Mouse (Mus musculus): ENCODE measurements around the gene Sfn. TPM values are rescaled to one million over a fixed set of nuclear protein-coding genes. Genes with fewer than 3 reads are reported as not detected.
A peak's percentile ranks its signal among the peaks of the same experiment; 100 is the strongest.

Sfn gene
- polyA plus RNA-seq, 1 experiment, result not detected

- no peak for TF ChIP-seq CTCF (IDR thresholded peaks at IDR 0.05; ENCODE audit: insufficient read depth, low read depth, low read length)
- no peak for TF ChIP-seq POLR2A (IDR thresholded peaks at IDR 0.05; ENCODE audit: insufficient read depth, low read depth, low read length)
- Histone ChIP-seq H3K4me3 (ENCODE audit: insufficient read depth, low read depth, low read length) (peak overlapping the region; percentile 49), H3K27ac (ENCODE audit: insufficient read depth, low read depth, low read length) (no peak overlapping the region), H3K4me1 (ENCODE audit: control insufficient read depth, insufficient read depth, low read length) (peaks cover 24% of the 10 kb centered on the region)
- under 1% methylated on average over 50 of the region's 50 CpGs for WGBS
Measured at GRCm38 (mm10) chr4:133599571-133600073, 2.3 kb downstream of the Sfn start.

- no peak for TF ChIP-seq POLR2A (IDR thresholded peaks at IDR 0.05; ENCODE audit: insufficient read depth, low read depth, low read length)
- no peak for TF ChIP-seq CTCF (IDR thresholded peaks at IDR 0.05; ENCODE audit: insufficient read depth, low read depth, low read length)
- peaks cover 24% of the 10 kb centered on the region for H3K4me1 ChIP-seq (ENCODE audit: control insufficient read depth, insufficient read depth, low read length)
- H3K27ac ChIP-seq (ENCODE audit: insufficient read depth, low read depth, low read length), result no peak overlapping the region
- 31% methylated on average over 7 of the region's 7 CpGs for WGBS
- peak overlapping the region; percentile 49 for H3K4me3 ChIP-seq (ENCODE audit: insufficient read depth, low read depth, low read length)
Measured at GRCm38 (mm10) chr4:133599116-133599515, 2.9 kb downstream of the Sfn start.

- TF ChIP-seq CTCF (IDR thresholded peaks at IDR 0.05; ENCODE audit: insufficient read depth, low read depth, low read length) (no peak), POLR2A (IDR thresholded peaks at IDR 0.05; ENCODE audit: insufficient read depth, low read depth, low read length) (no peak)
Measured at GRCm38 (mm10) chr4:133598616-133599015, 3.4 kb downstream of the Sfn start.

GRCm38 (mm10) chr4:133596084-133596483 lies 5.9 kb downstream of the Sfn start:
- H3K4me3 ChIP-seq (ENCODE audit: insufficient read depth, low read depth, low read length), result no peak overlapping the region
- H3K4me1 ChIP-seq (ENCODE audit: control insufficient read depth, insufficient read depth, low read length), result peaks cover 17% of the 10 kb centered on the region
- WGBS, result 85% methylated on average over 6 of the region's 6 CpGs
- TF ChIP-seq CTCF (IDR thresholded peaks at IDR 0.05; ENCODE audit: insufficient read depth, low read depth, low read length) (no peak), POLR2A (IDR thresholded peaks at IDR 0.05; ENCODE audit: insufficient read depth, low read depth, low read length) (no peak)
- H3K27ac ChIP-seq (ENCODE audit: insufficient read depth, low read depth, low read length), result no peak overlapping the region

More at GRCm38 (mm10) chr4:133598616-133599015, 3.4 kb downstream of the Sfn start:
- Histone ChIP-seq H3K27ac (ENCODE audit: insufficient read depth, low read depth, low read length) (no peak overlapping the region), H3K4me1 (ENCODE audit: control insufficient read depth, insufficient read depth, low read length) (peaks cover 24% of the 10 kb centered on the region), H3K4me3 (ENCODE audit: insufficient read depth, low read depth, low read length) (no peak overlapping the region)
- WGBS, result 60% methylated on average over 4 of the region's 4 CpGs

- Histone ChIP-seq H3K27ac (ENCODE audit: insufficient read depth, low read depth, low read length) (no peak overlapping the region), H3K4me1 (ENCODE audit: control insufficient read depth, insufficient read depth, low read length) (peaks cover 17% of the 10 kb centered on the region), H3K4me3 (ENCODE audit: insufficient read depth, low read depth, low read length) (no peak overlapping the region)
- TF ChIP-seq CTCF (IDR thresholded peaks at IDR 0.05; ENCODE audit: insufficient read depth, low read depth, low read length), result no peak
- TF ChIP-seq POLR2A (IDR thresholded peaks at IDR 0.05; ENCODE audit: insufficient read depth, low read depth, low read length), result no peak
- WGBS, result 70% methylated on average over 7 of the region's 7 CpGs
Measured at GRCm38 (mm10) chr4:133595538-133595937, 6.4 kb downstream of the Sfn start.

- TF ChIP-seq CTCF (IDR thresholded peaks at IDR 0.05; ENCODE audit: insufficient read depth, low read depth, low read length) (peak; percentile 65), POLR2A (IDR thresholded peaks at IDR 0.05; ENCODE audit: insufficient read depth, low read depth, low read length) (no peak)
- WGBS, result 28% methylated on average over 7 of the region's 7 CpGs
Measured at GRCm38 (mm10) chr4:133592570-133592969, 9.4 kb downstream of the Sfn start.

GRCm38 (mm10) chr4:133584059-133584951 lies 17.7 kb downstream of the Sfn start, which contains the start of gene Gpn2:
Gene Gpn2, plus strand, starts transcription at chr4:133584362.
- TF ChIP-seq CTCF (IDR thresholded peaks at IDR 0.05; ENCODE audit: insufficient read depth, low read depth, low read length), result no peak
- TF ChIP-seq POLR2A (IDR thresholded peaks at IDR 0.05; ENCODE audit: insufficient read depth, low read depth, low read length), result peak; percentile 83
- peaks cover 8% of the 10 kb centered on the region for H3K4me1 ChIP-seq (ENCODE audit: control insufficient read depth, insufficient read depth, low read length)
- under 1% methylated on average over 65 of the region's 65 CpGs for WGBS
- peak within 1 kb of the TSS; percentile 72 for H3K4me3 ChIP-seq (ENCODE audit: insufficient read depth, low read depth, low read length)
- H3K27ac ChIP-seq (ENCODE audit: insufficient read depth, low read depth, low read length), result peak within 1 kb of the TSS; percentile 81

More at GRCm38 (mm10) chr4:133592570-133592969, 9.4 kb downstream of the Sfn start:
- H3K4me1 ChIP-seq (ENCODE audit: control insufficient read depth, insufficient read depth, low read length), result peaks cover 8% of the 10 kb centered on the region
- H3K27ac ChIP-seq (ENCODE audit: insufficient read depth, low read depth, low read length), result no peak overlapping the region
- no peak overlapping the region for H3K4me3 ChIP-seq (ENCODE audit: insufficient read depth, low read depth, low read length)

GRCm38 (mm10) chr4:133583690-133584058 lies 18.3 kb downstream of the Sfn start:
- TF ChIP-seq POLR2A (IDR thresholded peaks at IDR 0.05; ENCODE audit: insufficient read depth, low read depth, low read length), result no peak
- no peak for TF ChIP-seq CTCF (IDR thresholded peaks at IDR 0.05; ENCODE audit: insufficient read depth, low read depth, low read length)
- peaks cover 8% of the 10 kb centered on the region for H3K4me1 ChIP-seq (ENCODE audit: control insufficient read depth, insufficient read depth, low read length)
- 65% methylated on average over 6 of the region's 6 CpGs for WGBS

GRCm38 (mm10) chr4:133577983-133578382 lies 24.0 kb downstream of the Sfn start:
- 54% methylated on average over 12 of the region's 12 CpGs for WGBS
- Histone ChIP-seq H3K4me1 (ENCODE audit: control insufficient read depth, insufficient read depth, low read length) (peaks cover 4% of the 10 kb centered on the region), H3K4me3 (ENCODE audit: insufficient read depth, low read depth, low read length) (no peak overlapping the region), H3K27ac (ENCODE audit: insufficient read depth, low read depth, low read length) (no peak overlapping the region)
- TF ChIP-seq POLR2A (IDR thresholded peaks at IDR 0.05; ENCODE audit: insufficient read depth, low read depth, low read length), result no peak
- no peak for TF ChIP-seq CTCF (IDR thresholded peaks at IDR 0.05; ENCODE audit: insufficient read depth, low read depth, low read length)

More at GRCm38 (mm10) chr4:133583690-133584058, 18.3 kb downstream of the Sfn start:
- peak overlapping the region; percentile 81 for H3K27ac ChIP-seq (ENCODE audit: insufficient read depth, low read depth, low read length)
- peak overlapping the region; percentile 72 for H3K4me3 ChIP-seq (ENCODE audit: insufficient read depth, low read depth, low read length)

Measured in olfactory bulb, adult 2 months (tissue).